Comparison of ENCODE assay signal across 31 mouse cellular contexts in the genomic region with DNA sequence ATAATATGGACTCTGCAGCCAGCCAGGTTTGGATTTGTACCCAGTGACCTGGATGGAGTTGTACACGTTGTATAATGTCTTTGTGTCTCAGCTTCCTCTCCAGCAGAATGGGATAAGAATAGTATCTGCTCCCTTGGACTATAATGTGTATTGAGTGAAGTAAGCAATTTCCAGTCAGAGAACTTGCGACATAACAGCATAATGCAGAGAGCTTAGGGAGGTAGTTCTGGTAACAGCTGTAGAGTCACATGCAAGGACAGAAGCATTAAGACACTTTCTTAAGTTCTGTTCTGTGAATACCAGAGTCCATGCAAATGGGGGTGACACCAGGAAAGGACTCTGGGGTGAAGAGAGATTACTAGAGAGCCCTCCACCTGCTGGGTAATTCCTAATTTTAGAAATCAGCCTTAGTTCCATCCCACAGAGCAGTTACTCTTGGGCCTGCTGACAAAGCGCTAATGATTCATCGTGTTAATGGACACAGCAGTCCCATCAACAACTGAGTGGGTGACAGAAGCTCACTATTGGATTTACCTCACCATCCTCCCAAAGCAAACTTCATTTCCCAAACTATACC. TPM values are rescaled to one million over a fixed set of nuclear protein-coding genes. Genes with fewer than 3 reads are reported as not detected.
DNase-seq lines count a peak whose midpoint lies in the region; ATAC-seq and TF ChIP-seq lines count a peak whose summit lies in the region.
"Had no signal": no experiment of that assay in that cellular context is flagged by ENCODE, and none has a peak within 500 bp of the region (broad histone marks: within the 10 kb centered on the region; RNA-seq: fewer than 3 reads in every experiment).

No protein-coding gene starts in this region.

- H3K4me3 ChIP-seq in heart, adult 2 months = peak overlapping the region; percentile 28
- H3K4me3 ChIP-seq in heart, embryonic 16.5 days (ENCODE audit: low read length) = peak overlapping the region; percentile 62
- H3K4me3 ChIP-seq in macrophage (ENCODE audit: inconsistent target) = no peak overlapping the region
- H3K4me3 ChIP-seq in forebrain, embryonic 10.5 days = no peak overlapping the region
- H3K4me3 ChIP-seq: embryonic facial prominence, embryonic 13.5 days; erythroblast, embryonic 14.5 days; forebrain, embryonic 15.5 days; hindbrain, embryonic 13.5 days; left cerebral cortex, adult 2 months; limb, embryonic 15.5 days; liver, embryonic 15.5 days; lung, embryonic 15.5 days; neural tube, embryonic 15.5 days had no signal

- H3K27ac ChIP-seq in heart, adult 2 months = peak overlapping the region; percentile 95
- H3K27ac ChIP-seq in heart, embryonic 16.5 days (ENCODE audit: low read length) = peak overlapping the region; percentile 97
- peak overlapping the region; percentile 59 for H3K27ac ChIP-seq in macrophage
- H3K27ac ChIP-seq in forebrain, embryonic 10.5 days = no peak overlapping the region
- H3K27ac ChIP-seq: embryonic facial prominence, embryonic 13.5 days; forebrain, embryonic 15.5 days; hindbrain, embryonic 13.5 days; left cerebral cortex, adult 2 months; limb, embryonic 15.5 days; liver, embryonic 15.5 days; lung, embryonic 15.5 days; neural tube, embryonic 15.5 days had no signal

- TF ChIP-seq POLR2A in heart, adult 2 months (IDR thresholded peaks at IDR 0.05; ENCODE audit: insufficient read depth, low read depth, low read length) = no peak

- TF ChIP-seq CTCF in heart, adult 2 months (IDR thresholded peaks at IDR 0.05) = no peak
- no peak for TF ChIP-seq CTCF in Patski (IDR thresholded peaks at IDR 0.05)

- peak overlapping the region; percentile 64 for H3K4me2 ChIP-seq in heart, embryonic 16.5 days (ENCODE audit: low read depth, low read length)
- H3K4me2 ChIP-seq: embryonic facial prominence, embryonic 13.5 days; forebrain, embryonic 15.5 days; hindbrain, embryonic 13.5 days; limb, embryonic 15.5 days; liver, embryonic 15.5 days; lung, embryonic 15.5 days; midbrain, embryonic 11.5 days; neural tube, embryonic 15.5 days had no signal

- no peak for TF ChIP-seq EP300 in heart, adult 2 months (IDR thresholded peaks at IDR 0.05; ENCODE audit: insufficient read depth, low read depth, low read length)

- peaks cover 1% of the 10 kb centered on the region; the same call in 1 of the 2 replicates for H3K4me1 ChIP-seq in heart, adult 2 months (ENCODE audit: control insufficient read depth, insufficient read depth, low read length)
- H3K4me1 ChIP-seq in heart, embryonic 16.5 days (ENCODE audit: control insufficient read depth, insufficient read depth, low read length) = peaks cover 23% of the 10 kb centered on the region
- no peaks in the 10 kb centered on the region for H3K4me1 ChIP-seq in forebrain, embryonic 10.5 days
- H3K4me1 ChIP-seq: embryonic facial prominence, embryonic 13.5 days; forebrain, embryonic 15.5 days; hindbrain, embryonic 13.5 days; limb, embryonic 15.5 days; neural tube, embryonic 15.5 days had no signal

- intact Hi-C loops in heart, adult 2 months (cut with DNase I) = no loop called here
- intact Hi-C loops in heart, postnatal 10 days (cut with DNase I) = no loop called here

- H3K27me3 ChIP-seq in heart, adult 2 months (ENCODE audit: control insufficient read depth, insufficient read depth, low read length) = no peaks in the 10 kb centered on the region
- no peaks in the 10 kb centered on the region for H3K27me3 ChIP-seq in heart, embryonic 16.5 days (ENCODE audit: control insufficient read depth, insufficient read depth, low read length)
- no peaks in the 10 kb centered on the region for H3K27me3 ChIP-seq in Patski
- H3K27me3 ChIP-seq in forebrain, embryonic 10.5 days (ENCODE audit: poor library complexity, severe bottlenecking) = no peaks in the 10 kb centered on the region
- H3K27me3 ChIP-seq: embryonic facial prominence, embryonic 13.5 days; forebrain, embryonic 15.5 days; limb, embryonic 15.5 days; liver, embryonic 15.5 days; lung, embryonic 15.5 days; neural tube, embryonic 15.5 days had no signal

- no peak for DNase-seq in heart, adult 2 months
- DNase-seq in heart, postnatal 10 days = no peak
- DNase-seq in heart, adult 8-10 months (ENCODE audit: low spot score) = no peak
- no peak for DNase-seq in Patski (ENCODE audit: low read depth, low spot score)
- DNase-seq in thymus, postnatal 36 days = no peak
- no peak for DNase-seq in forebrain, embryonic 10.5 days (ENCODE audit: extremely low spot score, low spot score)
- DNase-seq: adrenal gland, postnatal 10 days; B cell, adult 2 months; cerebellum, adult 2 months; cerebellum, postnatal 25 days; gastrocnemius, postnatal 36 days; kidney, adult 8-10 months; kidney, postnatal 10 days; left cerebral cortex, postnatal 4 days; right cerebral cortex, adult 18-20 months; right cerebral cortex, postnatal 4 days; thymus, adult 18-20 months; thymus, postnatal 4 days had no signal

- CTCF ChIA-PET in Patski (lab: Charles Lee) = interaction anchor here (1.0 kb wide), 1 partner anchor 10 kb away, joined by 4 read pairs; no protein-coding TSS in a partner anchor

- H3K9ac ChIP-seq in heart, adult 2 months (ENCODE audit: low read depth, low read length) = peak overlapping the region; percentile 37; the same call in 1 of the 2 replicates
- H3K9ac ChIP-seq in heart, embryonic 16.5 days (ENCODE audit: low read length) = peak overlapping the region; percentile 80
- H3K9ac ChIP-seq: embryonic facial prominence, embryonic 13.5 days; forebrain, embryonic 15.5 days; hindbrain, embryonic 13.5 days; limb, embryonic 15.5 days; liver, embryonic 15.5 days; lung, embryonic 15.5 days; neural tube, embryonic 15.5 days had no signal

- H3K79me2 ChIP-seq in heart, adult 2 months (replicated peaks; ENCODE audit: control insufficient read depth, insufficient read depth, low read length) = no peaks in the 10 kb centered on the region
- no peaks in the 10 kb centered on the region for H3K79me2 ChIP-seq in macrophage (ENCODE audit: inconsistent target)

- 41% methylated on average over 4 of the region's 4 CpGs for WGBS in heart, adult 2 months
- WGBS in heart, embryonic 16.5 days = 38% methylated on average over 4 of the region's 4 CpGs
- WGBS in macrophage (ENCODE audit: missing documents) = 41% methylated on average over 3 of the region's 4 CpGs
- WGBS in forebrain, embryonic 10.5 days = 87% methylated on average over 4 of the region's 4 CpGs

- peaks cover 6% of the 10 kb centered on the region for H3K36me3 ChIP-seq in heart, adult 2 months (ENCODE audit: control insufficient read depth, insufficient read depth, low read length)
- H3K36me3 ChIP-seq in heart, embryonic 16.5 days (ENCODE audit: control insufficient read depth, insufficient read depth) = peaks cover 15% of the 10 kb centered on the region; the same call in 1 of the 2 replicates
- H3K36me3 ChIP-seq in macrophage (ENCODE audit: inconsistent target) = no peaks in the 10 kb centered on the region
- H3K36me3 ChIP-seq in forebrain, embryonic 10.5 days (replicated peaks) = no peaks in the 10 kb centered on the region
- H3K36me3 ChIP-seq: embryonic facial prominence, embryonic 13.5 days; forebrain, embryonic 15.5 days; hindbrain, embryonic 13.5 days; limb, embryonic 15.5 days; liver, embryonic 15.5 days; lung, embryonic 15.5 days; neural tube, embryonic 15.5 days had no signal

- POLR2A ChIA-PET in Patski (lab: Charles Lee) = interaction anchor here (0.7 kb wide), 1 partner anchor 34 kb away, joined by 3 read pairs; no protein-coding TSS in a partner anchor

- in situ Hi-C loops in Patski (cut with MboI; ENCODE audit: low pct_unique_long_range_greater_than_20kb) = no loop called here

- H3K9me3 ChIP-seq in heart, embryonic 16.5 days (replicated peaks; ENCODE audit: control insufficient read depth, low read length) = no peaks in the 10 kb centered on the region
- H3K9me3 ChIP-seq in forebrain, embryonic 10.5 days = no peaks in the 10 kb centered on the region
- H3K9me3 ChIP-seq: embryonic facial prominence, embryonic 13.5 days; forebrain, embryonic 15.5 days; hindbrain, embryonic 13.5 days; limb, embryonic 15.5 days; liver, embryonic 15.5 days; lung, embryonic 15.5 days; neural tube, embryonic 15.5 days had no signal

- no peak for ATAC-seq in heart, embryonic 16.5 days (replicated peaks; ENCODE audit: extremely low read depth, insufficient read depth, low FRiP score)
- peak; percentile 21 for ATAC-seq in Patski
- ATAC-seq: activated CD4-positive, CD25-positive, alpha-beta regulatory T cell, adult 4 months; forebrain, embryonic 15.5 days had no signal

RNA-seq across cellular contexts. Expression of gene Nrap, which starts 2.0 kb away (rescaled TPM):
- 100 to 1,000 TPM; 307 to 420 TPM for total RNA-seq in heart, adult 2 months (2021)
- 135 and 161 TPM in 2 replicates for polyA plus RNA-seq in heart, adult 2 months (2012; rRNA removed)
- total RNA-seq in heart, postnatal 10 days (2021) = 100 to 1,000 TPM; 290 to 325 TPM
- 49.4 and 52.0 TPM in 2 replicates for polyA plus RNA-seq in heart, embryonic 16.5 days (2015; fragmentation: Nextera tagmentation; extraction: Ambion mirVana)
- total RNA-seq in heart, adult 8-10 months (2022) = 100 to 1,000 TPM; 392 to 561 (median 511) TPM
- polyA plus RNA-seq in Patski (2021) (10.8 TPM), macrophage (2018) (0.38 to 0.87 TPM (median 0.82 TPM) in 3 replicates)
- 1 to 10 TPM in 24 of 26 experiments, under 1 TPM in 2; 0.53 to 4.3 (median 2.5) TPM for total RNA-seq in macrophage (2018; cell fraction: chromatin; rRNA removed)
- total RNA-seq in macrophage (2018; cell fraction: cytosol; rRNA removed) = 1 to 10 TPM in 3 of 26 experiments, under 1 TPM in 23; 0.40 to 1.4 (median 0.67) TPM
- 1 to 10 TPM in 17 of 26 experiments, under 1 TPM in 9; 0.44 to 1.7 (median 1.2) TPM for total RNA-seq in macrophage (2018; cell fraction: nucleus; rRNA removed)
- polyA plus RNA-seq in forebrain, embryonic 10.5 days (2016; fragmentation: Nextera tagmentation; extraction: Ambion mirVana) = 0.10 and 0.15 TPM in 2 replicates
- polyA plus RNA-seq: activated CD4-positive, CD25-positive, alpha-beta regulatory T cell, adult 4 months had no signal

RNA-seq across cellular contexts. Expression of gene Casp7, which starts 9.1 kb away (rescaled TPM):
- total RNA-seq in heart, adult 2 months (2021) = 10 to 100 TPM; 11.7 to 12.5 TPM
- 9.2 and 12.6 TPM in 2 replicates for polyA plus RNA-seq in heart, adult 2 months (2012; rRNA removed)
- total RNA-seq in heart, postnatal 10 days (2021) = 10 to 100 TPM; 20.7 to 23.8 TPM
- polyA plus RNA-seq in heart, embryonic 16.5 days (2015; fragmentation: Nextera tagmentation; extraction: Ambion mirVana) = 27.8 and 33.2 TPM in 2 replicates
- total RNA-seq in heart, adult 8-10 months (2022) = 10 to 100 TPM; 11.0 to 13.7 (median 12.3) TPM
- polyA plus RNA-seq in Patski (2021) (20.5 TPM), macrophage (2018) (21.3 to 42.3 TPM (median 28.0 TPM) in 3 replicates)
- total RNA-seq in macrophage (2018; cell fraction: chromatin; rRNA removed) = 100 to 1,000 TPM in 2 of 26 experiments, 10 to 100 TPM in 24; 14.0 to 143 (median 40.7) TPM
- total RNA-seq in macrophage (2018; cell fraction: cytosol; rRNA removed) = 10 to 100 TPM; 28.7 to 61.4 (median 47.1) TPM
- total RNA-seq in macrophage (2018; cell fraction: nucleus; rRNA removed) = 100 to 1,000 TPM in 4 of 26 experiments, 10 to 100 TPM in 22; 19.0 to 163 (median 49.6) TPM
- polyA plus RNA-seq in forebrain, embryonic 10.5 days (2016; fragmentation: Nextera tagmentation; extraction: Ambion mirVana) = 15.8 and 16.2 TPM in 2 replicates

Comparison
In these comparisons a context has a peak if more than half of its experiments do, and no peak if none do; other contexts are left out.
1. H3K4me3 ChIP-seq: peak in heart, adult 2 months (single experiment) and heart, embryonic 16.5 days (single experiment); none in macrophage (single experiment) and forebrain, embryonic 10.5 days (single experiment).